Mouse (Mus musculus): ENCODE data around the gene Mcpt8. TPM values are rescaled to one million over a fixed set of nuclear protein-coding genes. Genes with fewer than 3 reads are reported as not detected.

Gene Mcpt8
- polyA plus RNA-seq, 1 experiment: not detected

DNA sequence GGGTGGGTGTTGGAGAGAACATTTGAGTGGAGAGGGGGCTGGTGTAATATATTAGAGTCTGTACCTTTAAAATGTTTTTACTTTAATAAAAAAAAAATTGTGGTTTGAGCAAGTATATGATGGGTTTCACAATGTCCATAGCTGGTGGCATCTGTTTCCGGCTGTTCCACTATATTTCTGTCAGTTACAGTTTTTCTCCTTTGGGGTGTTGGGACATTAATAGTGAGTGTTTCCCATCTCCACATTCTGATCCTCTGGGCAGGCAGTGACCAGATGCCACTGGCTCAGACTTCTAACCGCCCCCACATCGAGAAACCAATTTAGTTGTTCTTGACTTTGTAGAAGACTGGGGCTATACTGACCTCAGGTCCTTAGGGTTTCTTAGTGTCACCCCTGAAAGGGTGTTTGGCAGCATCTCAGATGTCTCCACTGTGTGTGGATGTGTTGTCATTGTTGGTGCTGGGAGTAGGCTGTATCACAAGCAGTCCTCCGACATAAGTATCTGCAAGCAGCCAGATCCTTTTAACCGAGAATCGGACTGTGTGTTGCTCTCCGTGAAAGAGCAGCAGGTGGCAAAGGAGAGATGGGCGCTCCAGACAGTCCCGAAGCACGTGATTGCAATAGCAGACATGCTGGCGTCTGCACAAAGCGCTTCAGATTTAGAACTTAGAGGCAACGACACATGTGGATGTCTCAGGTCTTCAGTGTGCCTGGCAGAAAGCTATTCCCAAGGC, 20.5 kb upstream of the Mcpt8 start:
- no peak overlapping the region for H3K27ac ChIP-seq (ENCODE audit: insufficient read depth, low read depth, low read length)
- WGBS: 73% methylated on average over 13 of the region's 13 CpGs
- no peaks in the 10 kb centered on the region for H3K4me1 ChIP-seq (ENCODE audit: control insufficient read depth, insufficient read depth, insufficient read length, low read length)
- no peak overlapping the region for H3K4me3 ChIP-seq (ENCODE audit: low read depth, low read length)
- TF ChIP-seq CTCF (IDR thresholded peaks at IDR 0.05; ENCODE audit: extremely low read depth, insufficient read length, insufficient replicate concordance, low read depth, low read length) (no peak), POLR2A (IDR thresholded peaks at IDR 0.05; ENCODE audit: low read depth, low read length) (no peak)
- H3K27me3 ChIP-seq (ENCODE audit: control insufficient read depth, insufficient read depth, low read length): no peaks in the 10 kb centered on the region
- no peaks in the 10 kb centered on the region for H3K36me3 ChIP-seq (ENCODE audit: control insufficient read depth, insufficient read depth, low read length)

DNA sequence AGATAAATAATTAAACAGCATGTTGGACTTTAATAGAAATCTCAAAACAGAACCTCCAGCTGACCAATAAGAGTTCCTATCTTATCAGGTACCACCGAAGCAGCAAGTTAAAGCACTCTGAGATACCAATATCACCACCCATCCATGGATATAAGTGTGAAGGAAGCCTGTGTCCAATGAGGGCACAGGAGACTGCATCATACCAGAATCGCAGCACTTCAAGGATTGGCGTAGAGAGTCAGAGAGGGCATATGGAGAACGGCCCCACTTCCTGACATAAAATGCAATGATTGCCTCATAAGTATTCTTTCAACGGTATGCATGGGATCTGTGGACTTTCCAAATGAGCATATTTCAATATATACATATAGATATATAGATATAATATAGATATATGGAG, 19.9 kb upstream of the Mcpt8 start:
- no peak overlapping the region for H3K4me3 ChIP-seq (ENCODE audit: low read depth, low read length)
- no peak overlapping the region for H3K27ac ChIP-seq (ENCODE audit: insufficient read depth, low read depth, low read length)
- TF ChIP-seq CTCF (IDR thresholded peaks at IDR 0.05; ENCODE audit: extremely low read depth, insufficient read length, insufficient replicate concordance, low read depth, low read length): no peak
- no peak for TF ChIP-seq POLR2A (IDR thresholded peaks at IDR 0.05; ENCODE audit: low read depth, low read length)
- H3K4me1 ChIP-seq (ENCODE audit: control insufficient read depth, insufficient read depth, insufficient read length, low read length): no peaks in the 10 kb centered on the region
- no peaks in the 10 kb centered on the region for H3K27me3 ChIP-seq (ENCODE audit: control insufficient read depth, insufficient read depth, low read length)
- 60% methylated on average over 5 of the region's 5 CpGs for WGBS
- H3K36me3 ChIP-seq (ENCODE audit: control insufficient read depth, insufficient read depth, low read length): no peaks in the 10 kb centered on the region

- no peaks in the 10 kb centered on the region for H3K27me3 ChIP-seq (ENCODE audit: control insufficient read depth, insufficient read depth, low read length)
- H3K4me3 ChIP-seq (ENCODE audit: low read depth, low read length): no peak overlapping the region
- no peaks in the 10 kb centered on the region for H3K4me1 ChIP-seq (ENCODE audit: control insufficient read depth, insufficient read depth, insufficient read length, low read length)
- TF ChIP-seq CTCF (IDR thresholded peaks at IDR 0.05; ENCODE audit: extremely low read depth, insufficient read length, insufficient replicate concordance, low read depth, low read length) (no peak), POLR2A (IDR thresholded peaks at IDR 0.05; ENCODE audit: low read depth, low read length) (no peak)
- 48% methylated on average over 3 of the region's 3 CpGs for WGBS
- no peaks in the 10 kb centered on the region for H3K36me3 ChIP-seq (ENCODE audit: control insufficient read depth, insufficient read depth, low read length)
- no peak overlapping the region for H3K27ac ChIP-seq (ENCODE audit: insufficient read depth, low read depth, low read length)
Observed at GRCm38 (mm10) chr14:56103452-56103851, 18.4 kb upstream of the Mcpt8 start.

DNA sequence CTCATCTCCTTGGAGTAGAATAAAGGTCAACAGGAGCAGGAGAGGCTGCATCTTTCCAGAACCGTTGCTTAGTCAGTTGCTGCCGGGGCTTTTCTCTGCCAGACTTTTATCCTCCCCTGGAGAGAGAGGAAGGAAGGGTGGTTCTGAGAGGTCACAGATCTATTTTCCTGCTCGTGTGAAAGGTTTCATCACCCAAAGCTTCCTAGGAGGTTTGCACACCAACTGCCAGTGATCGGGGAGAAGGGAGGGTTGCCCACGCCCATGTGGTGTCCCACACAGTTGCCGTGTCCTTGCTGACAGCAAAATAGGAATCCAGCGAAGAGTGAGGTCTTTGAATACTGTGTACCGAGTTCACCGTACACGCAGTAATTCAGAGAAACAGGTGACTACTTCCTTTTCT, 17.3 kb upstream of the Mcpt8 start, which contains the start of gene Ctsg:
TSS of gene Ctsg (minus strand) at position 189 of the 400 bp plus-strand sequence.
- 56% methylated on average over 10 of the region's 10 CpGs for WGBS
- TF ChIP-seq POLR2A (IDR thresholded peaks at IDR 0.05; ENCODE audit: low read depth, low read length): no peak
- no peak for TF ChIP-seq CTCF (IDR thresholded peaks at IDR 0.05; ENCODE audit: extremely low read depth, insufficient read length, insufficient replicate concordance, low read depth, low read length)
- Histone ChIP-seq H3K27me3 (ENCODE audit: control insufficient read depth, insufficient read depth, low read length) (no peaks in the 10 kb centered on the region), H3K4me1 (ENCODE audit: control insufficient read depth, insufficient read depth, insufficient read length, low read length) (no peaks in the 10 kb centered on the region), H3K36me3 (ENCODE audit: control insufficient read depth, insufficient read depth, low read length) (no peaks in the 10 kb centered on the region), H3K4me3 (ENCODE audit: low read depth, low read length) (no peak within 1 kb of the TSS), H3K27ac (ENCODE audit: insufficient read depth, low read depth, low read length) (no peak within 1 kb of the TSS)

DNA sequence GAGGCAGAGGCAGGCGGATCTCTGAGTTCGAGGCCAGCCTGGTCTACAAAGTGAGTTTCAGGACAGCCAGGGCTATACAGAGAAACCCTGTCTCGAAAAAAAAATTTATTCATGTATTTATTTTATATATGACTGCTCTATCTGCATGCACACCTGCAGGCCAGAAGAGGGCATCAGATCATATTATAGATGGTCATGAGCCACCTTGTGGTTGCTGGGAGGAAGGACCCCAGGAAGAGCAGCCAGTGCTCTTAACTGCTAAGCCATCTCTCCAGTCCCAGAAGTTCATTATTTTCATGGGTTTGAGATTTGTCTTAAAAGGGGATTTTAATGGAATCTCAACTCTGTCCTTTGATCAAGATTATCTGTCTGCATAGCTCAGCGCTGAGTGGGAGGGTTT, 13.9 kb upstream of the Mcpt8 start:
- Histone ChIP-seq H3K4me1 (ENCODE audit: control insufficient read depth, insufficient read depth, insufficient read length, low read length) (no peaks in the 10 kb centered on the region), H3K4me3 (ENCODE audit: low read depth, low read length) (no peak overlapping the region), H3K27ac (ENCODE audit: insufficient read depth, low read depth, low read length) (no peak overlapping the region), H3K27me3 (ENCODE audit: control insufficient read depth, insufficient read depth, low read length) (no peaks in the 10 kb centered on the region), H3K36me3 (ENCODE audit: control insufficient read depth, insufficient read depth, low read length) (no peaks in the 10 kb centered on the region)
- TF ChIP-seq POLR2A (IDR thresholded peaks at IDR 0.05; ENCODE audit: low read depth, low read length): no peak
- TF ChIP-seq CTCF (IDR thresholded peaks at IDR 0.05; ENCODE audit: extremely low read depth, insufficient read length, insufficient replicate concordance, low read depth, low read length): peak; percentile 45; the same call in 1 of the 2 replicates
- 73% methylated on average over 4 of the region's 4 CpGs for WGBS

DNA sequence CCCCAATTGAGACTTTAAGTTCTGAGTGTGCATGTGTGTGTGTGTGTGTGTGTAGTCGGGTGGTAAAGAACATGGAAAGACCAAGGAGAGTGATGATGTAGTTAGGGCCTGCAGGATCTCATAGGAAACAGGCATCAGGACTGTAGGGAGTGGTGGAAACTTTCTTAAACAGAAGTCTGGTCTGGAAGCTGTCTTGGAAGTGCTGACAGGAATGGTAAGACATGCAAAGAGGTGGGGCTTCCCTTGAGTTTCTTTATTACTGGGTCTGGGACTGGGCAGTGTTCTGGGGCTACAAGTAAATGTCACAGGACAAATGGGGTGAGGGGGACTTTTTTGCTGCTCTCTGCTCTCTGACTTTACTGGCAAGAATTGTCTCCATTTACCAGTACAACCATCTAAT, 12.5 kb upstream of the Mcpt8 start:
- Histone ChIP-seq H3K4me3 (ENCODE audit: low read depth, low read length) (no peak overlapping the region), H3K27me3 (ENCODE audit: control insufficient read depth, insufficient read depth, low read length) (no peaks in the 10 kb centered on the region), H3K36me3 (ENCODE audit: control insufficient read depth, insufficient read depth, low read length) (no peaks in the 10 kb centered on the region), H3K4me1 (ENCODE audit: control insufficient read depth, insufficient read depth, insufficient read length, low read length) (no peaks in the 10 kb centered on the region), H3K27ac (ENCODE audit: insufficient read depth, low read depth, low read length) (no peak overlapping the region)
- TF ChIP-seq CTCF (IDR thresholded peaks at IDR 0.05; ENCODE audit: extremely low read depth, insufficient read length, insufficient replicate concordance, low read depth, low read length): no peak
- WGBS: 77% methylated on average over 1 of the region's 1 CpGs

- Histone ChIP-seq H3K4me3 (ENCODE audit: low read depth, low read length) (no peak overlapping the region), H3K4me1 (ENCODE audit: control insufficient read depth, insufficient read depth, insufficient read length, low read length) (no peaks in the 10 kb centered on the region), H3K36me3 (ENCODE audit: control insufficient read depth, insufficient read depth, low read length) (no peaks in the 10 kb centered on the region), H3K27me3 (ENCODE audit: control insufficient read depth, insufficient read depth, low read length) (no peaks in the 10 kb centered on the region), H3K27ac (ENCODE audit: insufficient read depth, low read depth, low read length) (no peak overlapping the region)
- 71% methylated on average over 2 of the region's 2 CpGs for WGBS
- TF ChIP-seq POLR2A (IDR thresholded peaks at IDR 0.05; ENCODE audit: low read depth, low read length) (no peak), CTCF (IDR thresholded peaks at IDR 0.05; ENCODE audit: extremely low read depth, insufficient read length, insufficient replicate concordance, low read depth, low read length) (no peak)
Observed at GRCm38 (mm10) chr14:56093353-56093752, 8.3 kb upstream of the Mcpt8 start.
